Mouse (Mus musculus): ENCODE data around the gene Lix1l.

GRCm38 (mm10) chr3:96660901-96661300 lies 60.0 kb downstream of the Lix1l start:
- TF ChIP-seq CTCF (IDR thresholded peaks at IDR 0.05; ENCODE audit: low read depth) (no peak), EP300 (IDR thresholded peaks at IDR 0.05; ENCODE audit: low read depth) (no peak)

Measured in liver, postnatal 0 days (tissue).